Mouse (Mus musculus) E14TG2a.4 (cell line): ENCODE results near the gene Slc12a6.

Source experiments
- CTCF ChIP-seq: conservative IDR thresholded peaks from 2 replicates; pipeline ENCODE4 v1.5.1; 2014; ENCODE audit warnings: low read length
- NANOG ChIP-seq: IDR thresholded peaks from 2 replicates; pipeline ENCODE4 v1.6.1; 2014; ENCODE audit warnings: borderline replicate concordance, low read length, mixed read lengths
- POU5F1 ChIP-seq: IDR thresholded peaks from 2 replicates; pipeline ENCODE4 v1.6.1; 2014; ENCODE audit warnings: low read length, borderline replicate concordance

- TF ChIP-seq CTCF (no peak), POU5F1 (no peak), NANOG (no peak)
These were observed 43.0 kb downstream of the Slc12a6 start for GRCm38 (mm10) chr2:112308671-112309070.
